Mouse (Mus musculus) B cell, adult 67 days (primary cell): ENCODE data around the gene Pdzd7. TPM values are rescaled to one million over a fixed set of nuclear protein-coding genes. Genes with fewer than 3 reads are reported as not detected.

ENCODE experiments used
- total RNA-seq, 2 experiments: library from RNA; stranded (reverse); gene quantifications; 4 replicates each; pipeline ENCODE4 v1.2.4; 2023

Gene Pdzd7
- not detected for total RNA-seq

GRCm38 (mm10) chr19:45045651-45046050 is at the start of gene Pdzd7:
Gene Pdzd7, minus strand, starts transcription at chr19:45045717.

DNA sequence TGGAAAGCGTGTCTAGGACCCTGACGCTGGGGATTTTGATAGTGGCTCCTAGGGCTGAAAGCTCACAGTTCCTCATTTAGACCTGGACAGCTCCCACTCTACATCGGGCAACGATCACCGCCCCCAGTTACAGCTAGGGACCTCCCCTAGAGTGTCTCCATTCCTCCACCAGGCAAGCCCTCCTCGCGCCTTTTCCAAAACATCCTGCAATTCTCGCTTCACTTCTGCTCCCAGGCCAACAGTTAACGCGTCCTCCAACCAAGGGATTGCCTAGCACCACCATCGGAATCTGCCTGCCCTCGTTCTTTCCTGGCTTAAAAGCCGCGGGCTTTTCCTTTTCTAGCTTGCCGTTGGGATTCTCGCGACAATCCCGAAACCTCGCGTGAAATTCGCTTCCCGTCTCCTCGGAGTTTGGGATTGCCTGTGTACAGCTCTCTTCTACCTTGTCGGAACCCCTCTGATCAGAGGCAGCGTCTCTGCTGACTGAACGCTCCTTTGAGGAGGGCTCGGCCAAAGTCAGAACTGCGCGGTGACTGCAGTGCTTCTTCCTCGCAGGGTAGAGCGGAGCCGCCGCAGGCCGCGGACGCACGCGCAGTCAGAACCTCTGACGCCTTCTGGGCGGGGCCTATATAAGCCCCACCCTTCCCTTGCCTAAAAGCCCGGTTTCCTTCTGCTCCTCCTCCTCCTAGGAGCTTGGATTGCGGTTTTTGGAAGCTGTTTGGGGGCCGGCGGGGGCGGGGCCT is 29.2 kb upstream of the Pdzd7 start, which contains the start of gene Kazald1:
Gene Kazald1, plus strand, starts transcription at position 662 of the 743 bp plus-strand sequence.

DNA sequence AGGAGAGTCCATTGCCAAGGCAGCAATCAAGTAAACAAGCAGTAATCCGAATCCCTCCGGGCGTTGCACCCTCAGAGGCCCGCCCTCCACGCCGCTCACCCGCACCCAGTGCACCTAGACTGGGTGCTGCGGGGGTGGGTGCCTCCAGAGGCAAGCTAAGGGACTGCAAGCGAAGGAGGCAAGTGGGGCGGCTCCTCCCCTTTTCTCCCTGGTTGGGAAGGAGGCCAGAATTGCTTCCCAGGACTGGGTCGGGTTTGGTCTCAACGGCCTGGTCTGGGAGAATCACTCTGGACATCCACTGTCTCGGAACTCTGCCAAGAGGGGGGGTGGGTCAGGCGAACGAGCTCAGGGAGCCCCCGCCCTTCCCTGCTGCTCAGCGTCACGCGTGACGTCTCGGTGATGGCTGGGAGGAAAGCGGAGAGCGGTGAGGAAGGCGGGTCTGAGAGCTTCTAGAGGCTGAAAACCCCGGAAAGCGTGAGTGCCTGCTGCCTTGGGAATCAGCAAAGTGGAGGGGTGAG is 2.0 kb upstream of the Pdzd7 start, which contains the start of gene Sfxn3:
Gene Sfxn3, plus strand, starts transcription at position 87 of the 518 bp plus-strand sequence.

GRCm38 (mm10) chr19:45014335-45014971 is 31.1 kb downstream of the Pdzd7 start, which contains the start of gene Lzts2:
Gene Lzts2, plus strand, starts transcription at chr19:45014414.

GRCm38 (mm10) chr19:45005957-45006712 is 39.4 kb downstream of the Pdzd7 start, which contains the start of gene Mrpl43:
Gene Mrpl43, minus strand, starts transcription at chr19:45006442.

DNA sequence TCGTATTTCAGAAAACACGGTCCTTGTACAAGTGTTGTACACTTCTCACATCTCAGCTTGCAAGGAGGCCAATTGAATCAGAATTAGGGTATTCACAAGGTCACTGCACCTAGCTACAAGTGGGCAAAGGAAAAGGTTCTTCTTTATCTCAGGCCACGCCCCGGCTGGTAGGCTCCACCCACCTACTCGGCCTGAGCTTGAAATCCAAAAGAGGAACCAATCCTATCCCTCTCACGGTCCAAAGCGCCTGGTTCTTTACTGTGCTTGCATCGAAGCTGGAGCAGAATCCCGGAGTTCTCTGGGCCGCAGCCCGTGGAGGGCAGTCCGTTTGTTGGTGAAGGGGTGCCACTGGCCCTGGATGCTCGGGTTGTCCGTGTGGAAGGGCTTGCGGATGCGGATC is 40.1 kb downstream of the Pdzd7 start, which contains the start of gene Twnk:
Gene Twnk, plus strand, starts transcription at position 220 of the 400 bp plus-strand sequence.

GRCm38 (mm10) chr19:44988831-44989566 is 56.5 kb downstream of the Pdzd7 start, which contains the start of gene Sema4g:
Gene Sema4g, plus strand, starts transcription at chr19:44989101.

Other genes starting within 250 kb of the Pdzd7 start
- gene Slf2, start 114.6 kb downstream of the Pdzd7 start, total RNA-seq = 10 to 100 TPM; 74.9 to 79.8 TPM
- gene Sema4g, start 56.6 kb downstream of the Pdzd7 start, total RNA-seq = under 1 TPM; 0.23 to 0.56 TPM
- gene Twnk, start 40.1 kb downstream of the Pdzd7 start, total RNA-seq = 10 to 100 TPM; 12.7 to 13.3 TPM
- gene Mrpl43, start 39.3 kb downstream of the Pdzd7 start, total RNA-seq = 10 to 100 TPM; 31.8 to 44.0 TPM
- 1 to 10 TPM in 1 of 2 experiments, under 1 TPM in 1; 0.39 to 1.7 TPM for gene Lzts2, start 31.3 kb downstream of the Pdzd7 start, total RNA-seq
- gene Sfxn3, start 1.8 kb upstream of the Pdzd7 start, total RNA-seq = 10 to 100 TPM; 24.5 to 26.6 TPM
- gene Kazald1, start 29.5 kb upstream of the Pdzd7 start, total RNA-seq = under 1 TPM in 1 of 2 experiments, not detected in 1; 0.44 TPM
- not detected for gene Tlx1, start 105.0 kb upstream of the Pdzd7 start, total RNA-seq
- not detected for gene Lbx1, start 190.1 kb upstream of the Pdzd7 start, total RNA-seq